Mouse (Mus musculus) granulocyte monocyte progenitor cell, adult 5-6 weeks (primary cell): ENCODE measurements at regions not wholly inside any gene's neighbourhood (a gene's known extent, or its start where the extent isn't known, plus 50 kb on each side); places are given as distances from the start of the nearest gene placed in this dataset.

Experiments
- ATAC-seq: replicated peaks from 2 replicates; pipeline ENCODE4 v1.8.0; 2016; ENCODE audit warnings: mild to moderate bottlenecking, moderate TSS enrichment, inconsistent platforms; ENCODE audit not compliant: poor library complexity, severe bottlenecking

DNA sequence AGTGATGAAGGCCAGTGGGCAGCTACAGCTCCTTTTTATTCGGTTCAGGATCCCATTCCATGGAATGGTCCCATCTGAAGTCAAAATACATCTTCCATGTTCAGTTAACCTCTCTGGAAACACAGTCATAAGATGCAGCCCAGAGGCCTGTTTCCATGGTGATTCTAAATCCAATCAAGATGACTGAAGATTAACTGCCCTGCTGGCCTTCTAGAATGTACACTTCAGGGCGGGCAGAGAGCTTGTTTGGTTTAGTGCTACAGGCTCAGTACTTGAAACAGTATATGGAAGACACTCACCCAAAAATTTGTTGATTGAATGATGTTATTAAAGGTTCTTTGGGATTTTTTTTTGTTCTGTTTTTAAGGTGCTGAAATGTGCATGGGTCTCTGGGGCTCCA lies 148.0 kb upstream of the Mkln1 start:
- no peak for ATAC-seq

DNA sequence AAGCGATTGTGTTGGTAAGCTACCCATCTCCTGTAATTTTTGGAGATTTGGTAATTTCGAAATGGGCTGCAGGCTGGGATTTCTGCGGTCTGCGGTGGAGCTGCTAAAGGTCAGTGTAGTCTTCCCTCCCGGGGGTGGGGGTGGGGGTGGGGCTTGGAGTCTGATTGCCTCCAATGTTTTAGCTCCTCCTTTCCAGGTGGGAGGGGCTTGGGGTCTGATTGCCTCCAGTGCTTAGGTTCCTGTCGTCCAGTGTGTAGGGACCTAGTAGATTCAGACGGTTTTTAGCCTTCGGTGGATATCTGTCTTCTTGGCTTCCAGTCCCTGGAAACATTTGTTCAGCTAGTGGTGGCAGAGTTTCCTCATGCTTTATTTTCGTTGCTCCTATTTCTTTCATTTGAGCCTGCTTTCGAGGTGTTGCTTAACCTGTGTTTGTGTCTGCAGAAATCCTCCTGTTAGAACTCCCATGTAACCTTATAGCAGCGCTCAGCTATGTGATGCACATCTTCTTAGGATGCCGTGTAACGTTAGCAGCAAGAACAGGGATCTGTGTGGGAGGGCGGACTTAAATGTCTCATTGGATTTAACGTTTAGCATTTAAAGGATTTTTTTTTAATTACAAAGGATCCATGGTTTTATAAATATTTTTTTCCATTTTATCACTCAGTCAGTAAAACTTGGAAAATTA lies 145.1 kb upstream of the Mkln1 start:
- ATAC-seq = peak; percentile 98

DNA sequence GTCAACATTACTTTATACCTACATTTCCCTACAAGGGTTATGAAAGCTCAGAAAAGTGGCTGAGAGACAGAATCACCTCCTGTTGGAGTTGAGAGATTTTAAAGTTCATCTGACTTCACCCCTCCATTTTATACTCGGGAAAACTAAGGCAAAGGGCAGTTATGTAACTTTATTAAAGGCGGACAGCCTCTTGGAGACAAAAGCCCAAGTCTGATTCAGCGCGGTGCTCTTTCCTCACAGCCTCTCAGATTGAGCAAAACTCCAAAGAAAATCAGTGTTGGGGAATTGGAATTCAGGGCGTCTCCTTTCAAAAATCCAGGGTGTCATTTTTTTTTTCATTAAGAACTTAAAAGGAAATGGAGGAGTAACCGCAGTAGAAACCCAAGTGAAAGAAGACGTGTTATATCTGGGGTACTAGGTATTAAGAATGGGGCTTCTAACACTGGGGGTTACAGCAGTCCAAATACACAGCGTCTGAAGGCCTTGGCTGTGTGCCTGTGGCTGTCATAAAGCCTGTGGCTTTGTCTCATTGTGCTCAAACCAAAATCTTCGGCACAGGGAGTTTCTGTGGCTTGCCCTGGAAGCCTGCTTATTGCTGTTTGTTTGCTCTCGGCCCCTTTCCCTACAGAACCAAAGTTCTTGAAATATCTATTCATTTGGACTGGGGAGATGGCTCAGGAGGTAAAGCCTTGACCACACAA lies 137.7 kb upstream of the Mkln1 start:
- ATAC-seq = no peak

DNA sequence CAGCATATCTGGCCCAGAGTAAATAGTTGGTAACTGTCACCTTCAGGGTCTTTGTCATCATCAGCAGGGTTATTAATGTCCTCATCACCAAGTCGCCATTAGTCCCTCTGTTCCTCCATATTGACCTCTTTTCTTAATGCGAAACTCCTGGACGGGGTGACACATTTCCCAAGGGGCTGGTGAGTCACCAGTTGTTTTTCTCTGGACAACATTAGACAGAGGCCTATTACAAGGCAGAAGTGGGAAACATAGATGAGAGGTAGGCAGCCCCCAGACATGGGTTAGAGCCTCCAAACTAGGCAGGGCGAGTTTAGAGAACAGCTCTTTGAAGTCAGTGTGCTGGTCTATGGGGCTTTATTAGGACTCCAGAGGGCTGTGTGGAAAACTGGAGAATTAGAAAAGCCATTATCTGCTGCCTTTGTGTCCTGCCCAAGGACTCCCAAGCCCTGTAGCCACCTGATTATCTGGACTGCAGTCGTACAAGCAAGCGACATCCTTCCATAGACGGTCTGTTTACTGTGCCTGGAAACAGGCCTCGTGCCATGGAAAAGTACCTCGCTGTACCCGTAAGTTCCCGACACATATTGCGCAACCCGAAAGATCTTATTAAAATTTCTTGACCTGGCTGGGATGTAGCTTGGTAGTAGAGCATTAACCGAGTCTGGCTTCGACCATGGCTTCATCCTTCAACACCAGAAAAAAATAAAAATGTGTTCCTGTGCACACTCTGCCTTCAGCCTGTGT lies 136.6 kb upstream of the Mkln1 start:
- ATAC-seq = no peak

DNA sequence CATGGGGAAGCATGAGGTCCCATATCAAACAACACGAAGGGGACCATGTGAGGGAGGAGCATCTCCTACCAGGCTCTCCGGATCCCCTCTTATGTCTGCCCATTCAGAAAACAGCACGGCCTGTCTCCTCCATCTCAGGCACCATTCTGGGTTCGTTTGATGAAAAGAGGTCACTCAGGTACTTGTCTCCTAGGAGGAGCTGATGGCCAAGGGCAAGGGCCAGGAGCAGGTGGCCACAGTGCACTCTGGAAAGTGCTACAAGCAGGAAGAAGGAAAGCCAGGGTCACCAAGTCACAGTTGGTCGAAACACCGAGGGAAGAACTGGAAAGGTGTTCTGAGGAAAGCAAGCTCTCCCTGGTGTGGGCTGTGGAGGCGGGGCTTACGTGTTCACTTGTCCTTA lies 135.9 kb upstream of the Mkln1 start:
- no peak for ATAC-seq

DNA sequence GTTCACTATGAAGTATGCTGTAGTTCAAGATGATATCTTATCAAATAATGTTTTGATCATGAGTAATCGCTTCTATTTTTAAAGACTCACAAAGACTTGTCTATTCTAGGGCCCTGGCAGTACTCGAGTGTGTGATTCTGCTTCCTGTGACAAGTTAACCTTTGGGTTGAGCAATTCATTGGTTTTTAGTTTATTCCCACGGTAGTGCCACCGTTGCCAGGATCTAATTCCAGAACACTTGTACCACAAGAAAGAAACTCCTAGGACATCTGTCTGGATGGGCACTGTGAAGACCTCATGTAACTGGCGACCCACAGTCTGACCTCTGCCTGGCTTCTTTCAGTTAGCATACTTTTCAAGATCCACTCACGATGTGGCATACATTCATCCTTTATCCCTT lies 134.7 kb upstream of the Mkln1 start:
- no peak for ATAC-seq

DNA sequence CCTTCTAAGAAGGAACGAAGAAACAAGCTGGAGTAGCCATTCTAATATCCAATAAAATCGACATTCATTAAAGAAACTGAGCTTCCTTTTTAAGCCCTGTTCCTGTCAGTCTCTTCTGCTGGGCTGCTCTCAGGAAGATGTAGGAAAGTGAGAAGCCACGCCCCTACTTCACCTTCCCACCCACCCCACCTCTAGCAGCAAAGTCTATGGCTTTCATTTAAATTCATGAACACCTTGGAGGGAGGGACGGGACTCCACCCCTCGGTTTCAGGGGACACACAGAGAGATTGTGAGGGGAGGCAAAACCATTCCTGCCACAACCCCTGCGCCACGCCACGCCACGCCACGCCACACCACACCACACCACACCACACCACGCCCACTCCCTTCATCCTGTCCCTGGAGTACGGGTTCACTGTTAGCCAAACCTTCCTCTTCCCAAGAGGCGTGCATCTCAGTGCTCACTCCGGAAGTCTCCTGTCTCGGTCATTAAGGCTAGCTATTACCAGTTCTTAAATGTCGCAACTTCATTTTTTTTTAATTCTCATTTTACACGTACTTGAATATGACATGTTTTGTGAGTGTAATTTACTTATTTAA lies 132.0 kb upstream of the Mkln1 start:
- ATAC-seq = peak; percentile 42

DNA sequence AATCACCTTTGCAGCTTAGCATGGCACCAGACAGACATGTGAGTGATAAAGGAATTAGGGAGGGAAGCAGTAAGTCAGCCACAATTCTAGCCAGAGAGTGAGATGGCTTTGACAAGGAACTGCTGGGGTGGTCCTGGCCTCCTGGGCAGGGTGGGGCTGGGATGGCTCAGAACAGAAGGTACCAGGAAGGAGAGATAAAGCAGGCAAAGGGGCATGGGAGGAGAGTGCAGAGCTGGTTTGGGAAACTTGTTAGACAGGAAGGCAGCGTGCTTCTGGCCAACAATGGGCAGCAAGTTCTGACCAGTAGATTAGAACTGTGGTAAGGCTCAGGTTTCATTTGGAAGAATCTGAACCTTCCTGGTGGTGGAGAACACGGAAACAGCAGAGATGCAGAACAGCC lies 130.5 kb upstream of the Mkln1 start:
- ATAC-seq = no peak

DNA sequence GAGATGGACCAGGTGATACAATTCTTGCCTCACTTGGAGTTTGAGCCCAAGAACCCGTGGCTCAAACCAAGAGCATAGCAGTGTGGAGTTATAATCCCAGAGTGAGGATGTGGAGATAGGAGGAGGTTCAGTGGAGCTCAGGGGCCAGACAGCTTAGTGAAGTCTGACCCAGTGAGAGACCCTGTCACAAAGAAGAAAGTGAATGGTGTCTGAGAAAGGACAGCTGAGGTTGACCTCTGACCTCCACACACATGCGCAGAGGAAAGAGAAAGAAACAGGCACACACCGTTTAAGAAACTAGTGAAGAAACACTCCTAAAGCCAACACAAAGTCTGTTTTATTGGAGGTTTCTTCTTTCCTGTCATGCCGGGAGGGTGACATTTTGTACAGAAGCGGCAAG lies 124.7 kb upstream of the Mkln1 start:
- ATAC-seq = no peak

DNA sequence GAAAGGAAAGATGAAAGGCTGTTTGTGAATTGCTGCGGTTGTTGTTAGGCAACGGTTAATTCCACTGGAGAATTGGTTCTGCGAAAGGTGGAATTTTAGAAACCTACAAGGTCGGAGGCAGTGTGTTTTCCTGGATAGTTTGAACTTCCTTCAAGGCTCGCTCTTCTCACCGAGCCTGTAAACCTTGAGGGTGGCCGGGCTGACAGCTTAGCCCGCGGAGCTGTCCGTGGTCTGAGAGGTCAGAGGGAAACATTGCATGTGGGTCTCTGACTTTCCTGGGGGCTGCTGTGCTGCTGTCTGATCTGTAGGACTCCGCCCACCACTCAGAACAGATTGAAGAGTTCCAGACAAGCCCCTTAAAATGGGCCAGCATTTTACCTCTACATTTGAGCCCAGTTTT lies 124.3 kb upstream of the Mkln1 start:
- no peak for ATAC-seq

DNA sequence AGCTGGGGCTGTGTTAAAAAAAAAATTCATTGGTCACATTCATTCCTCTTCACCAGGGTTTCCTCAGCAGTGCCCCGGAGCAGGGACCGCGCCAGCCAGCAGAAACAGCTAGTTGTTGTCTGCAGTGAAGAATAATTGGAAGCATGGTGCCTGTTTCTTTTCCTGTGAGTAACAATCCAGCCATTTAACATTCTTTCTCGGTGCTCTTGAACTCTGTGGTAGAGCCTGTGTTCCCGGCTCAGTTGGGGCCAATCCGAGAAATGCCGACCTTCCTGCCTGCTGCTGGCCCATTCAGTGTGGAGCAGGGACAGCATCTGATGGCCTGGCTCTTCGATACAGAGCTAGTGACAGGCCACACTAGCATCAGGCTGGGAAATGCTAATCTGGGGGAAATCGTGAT lies 120.7 kb upstream of the Mkln1 start:
- no peak for ATAC-seq

DNA sequence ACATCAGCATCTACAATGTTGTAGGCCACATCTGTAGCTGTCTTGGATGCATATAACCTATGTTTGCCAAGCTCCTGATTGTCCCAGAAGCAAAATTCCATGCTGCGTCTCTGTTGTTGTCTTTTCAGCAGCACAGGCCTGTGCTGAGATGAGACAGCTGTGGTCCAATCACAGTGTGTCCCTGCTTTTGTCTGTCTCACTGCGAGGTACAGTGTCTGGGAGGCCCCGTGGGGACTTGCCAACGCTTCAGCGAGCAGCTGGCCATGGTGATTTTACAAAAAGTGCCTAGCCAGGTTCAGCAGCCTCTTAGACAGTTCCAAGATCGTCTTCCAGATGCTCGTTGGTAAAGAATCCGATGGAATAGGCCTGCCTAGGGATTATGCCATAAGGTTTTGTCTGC lies 114.6 kb upstream of the Mkln1 start:
- no peak for ATAC-seq

DNA sequence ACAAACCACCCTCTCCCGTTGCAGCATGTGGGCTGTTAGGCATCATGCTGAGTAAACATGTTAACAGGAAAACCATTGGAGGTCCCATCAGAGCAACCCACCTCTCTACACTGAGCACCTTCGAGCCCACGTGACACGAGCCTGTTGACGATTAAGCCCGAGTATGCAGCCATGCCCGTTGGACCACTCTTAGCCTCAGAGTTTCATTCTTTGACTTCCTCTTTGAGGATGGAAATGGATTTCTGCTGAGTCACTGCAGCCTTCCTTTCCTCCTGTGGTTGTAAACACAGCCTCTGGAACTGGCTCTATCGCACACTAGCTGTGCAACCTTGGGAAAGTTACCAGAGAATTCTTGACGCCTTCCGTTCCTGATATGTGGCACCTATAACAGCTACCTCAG lies 114.1 kb upstream of the Mkln1 start:
- ATAC-seq = peak; percentile 92

DNA sequence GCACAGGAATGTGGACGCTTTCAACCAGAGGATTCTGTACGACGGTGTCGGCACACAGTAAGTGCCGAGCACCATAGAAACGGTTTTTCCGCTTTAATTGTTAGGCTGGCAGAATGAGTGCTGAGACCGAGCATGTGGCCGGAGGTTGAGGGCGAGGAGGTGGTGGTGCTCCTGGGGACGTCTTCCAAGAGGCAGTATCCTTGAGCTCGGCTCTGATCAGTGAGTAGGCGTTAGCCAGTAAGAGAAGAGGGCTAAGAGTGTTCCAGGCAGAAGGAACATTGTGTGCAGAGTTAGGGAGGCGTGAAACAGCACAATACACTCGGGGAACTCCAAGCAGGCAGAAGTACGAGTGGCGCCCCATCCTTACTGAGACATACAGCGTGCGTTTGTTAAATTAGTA lies 113.5 kb upstream of the Mkln1 start:
- ATAC-seq = no peak

DNA sequence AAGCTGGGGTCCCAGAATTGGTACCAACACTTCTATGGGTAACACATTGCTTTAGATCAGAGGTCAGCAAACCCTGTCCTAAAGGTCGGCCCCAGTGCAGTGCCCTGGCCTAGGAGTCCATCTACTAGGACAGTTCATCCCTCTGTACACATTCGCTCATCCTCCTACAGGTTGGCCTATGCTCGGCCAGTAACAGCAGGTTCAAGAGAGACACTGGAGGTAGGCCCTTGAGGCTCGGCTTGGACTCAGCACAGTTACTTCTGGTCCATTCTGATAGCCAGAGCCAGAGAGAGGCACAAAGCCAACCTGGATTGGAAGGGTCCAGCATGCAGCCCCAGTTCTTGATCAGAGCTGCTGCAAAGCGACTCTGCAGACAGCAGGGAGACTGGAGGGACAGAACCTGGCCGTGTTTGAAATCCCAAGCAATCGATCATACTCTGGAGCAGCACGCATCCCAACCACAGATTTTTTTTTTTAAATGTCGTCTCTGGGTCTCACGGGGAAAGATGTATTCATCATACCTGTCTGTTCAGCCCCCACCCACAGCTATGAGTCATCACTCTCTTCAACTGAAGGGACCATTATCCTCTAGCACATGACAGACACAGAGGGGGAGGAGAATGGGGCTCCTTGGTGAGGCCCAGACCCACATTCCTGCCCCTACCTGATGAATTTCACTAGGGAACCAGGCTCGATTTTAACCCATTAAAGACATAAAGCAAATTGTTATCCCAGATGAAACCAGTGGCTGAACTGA lies 112.4 kb upstream of the Mkln1 start:
- ATAC-seq = no peak

DNA sequence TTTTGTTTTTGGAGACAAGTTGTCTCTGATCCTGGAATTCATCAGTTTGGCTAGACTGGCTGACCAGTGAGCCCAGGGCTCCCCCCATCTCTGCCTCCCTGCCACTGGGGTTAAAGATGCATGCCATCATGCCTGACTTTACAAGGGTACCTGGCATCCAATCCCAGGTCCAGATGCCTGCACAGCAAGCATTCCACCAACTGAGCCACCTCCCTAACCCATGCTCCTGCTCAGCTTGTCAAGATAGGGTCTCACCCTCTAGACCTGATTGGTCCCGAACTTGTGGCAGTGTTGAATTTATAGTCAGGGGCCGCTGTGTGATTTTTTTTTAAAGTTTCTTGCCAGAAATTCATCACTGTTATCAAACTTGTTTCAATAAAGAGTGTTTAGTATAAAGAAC lies 111.4 kb upstream of the Mkln1 start:
- no peak for ATAC-seq

DNA sequence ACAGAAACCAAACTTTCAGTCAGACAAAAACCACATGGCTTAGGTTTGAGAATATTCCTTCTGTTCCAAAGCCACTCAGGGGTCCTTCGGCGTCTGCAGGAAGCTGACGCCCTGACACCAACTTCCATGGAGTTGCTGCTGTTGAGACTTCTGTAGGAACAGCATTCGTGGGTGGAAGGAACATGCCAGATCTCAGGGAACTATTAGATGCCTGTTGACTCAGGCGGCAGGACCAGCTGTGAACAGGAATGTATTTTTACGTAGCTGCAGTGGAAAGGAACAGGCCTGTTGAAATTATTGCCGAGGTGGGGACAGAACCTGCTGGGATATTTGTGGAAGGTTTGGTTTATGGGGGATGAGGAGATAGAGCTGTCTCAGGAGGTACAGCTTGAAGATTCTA lies 110.8 kb upstream of the Mkln1 start:
- no peak for ATAC-seq

DNA sequence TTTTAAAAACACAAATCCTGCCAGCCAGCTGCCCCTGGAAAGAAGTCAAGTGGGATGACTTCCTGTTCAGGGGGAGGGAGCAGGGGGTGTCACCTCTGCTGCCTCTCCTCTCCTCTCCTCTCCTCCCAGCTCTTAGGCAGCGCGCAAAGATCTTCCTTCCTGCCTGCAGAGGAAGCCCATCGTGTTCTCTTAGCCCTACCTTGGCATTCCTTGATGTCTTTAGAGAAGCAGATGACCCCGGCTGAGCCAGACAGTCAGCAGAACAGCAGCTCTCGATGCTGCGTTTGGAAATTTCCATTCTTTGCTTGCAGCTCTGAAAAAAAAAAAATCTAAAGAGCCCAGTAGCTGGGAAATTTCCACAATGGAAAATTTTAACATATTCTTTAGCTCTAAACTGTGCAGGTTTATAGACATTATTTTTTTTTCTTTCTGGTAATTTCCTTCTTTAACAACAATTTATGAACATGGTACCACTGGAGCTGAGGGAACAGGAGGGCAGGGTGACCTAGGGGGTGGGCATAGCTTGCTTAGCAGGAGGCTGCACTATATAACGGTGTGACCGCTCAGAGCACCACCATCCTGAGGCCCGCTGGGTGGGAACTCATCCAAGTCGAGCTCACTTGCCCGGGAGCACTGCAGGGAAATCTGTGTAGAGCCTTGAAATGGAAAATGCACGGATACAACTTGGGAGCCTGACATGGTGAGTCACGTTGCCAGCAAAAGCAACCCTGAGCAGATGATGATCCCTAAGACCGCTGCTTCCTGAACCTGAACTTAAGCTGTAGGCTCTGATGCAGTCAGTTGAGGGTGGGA lies 109.9 kb upstream of the Mkln1 start:
- no peak for ATAC-seq

DNA sequence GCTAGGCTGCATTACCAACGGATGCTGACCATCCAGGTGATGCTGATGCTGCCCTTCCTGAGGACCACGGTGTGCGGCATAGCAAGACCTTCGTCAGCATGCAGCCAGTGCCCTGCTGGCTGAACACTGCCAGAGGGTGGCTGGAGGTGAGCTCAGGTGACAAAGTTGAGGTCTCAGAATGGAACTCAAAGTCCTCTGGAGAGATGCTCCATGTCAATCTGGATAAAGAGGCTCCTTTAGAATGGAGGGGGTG lies 109.4 kb upstream of the Mkln1 start:
- ATAC-seq = no peak

DNA sequence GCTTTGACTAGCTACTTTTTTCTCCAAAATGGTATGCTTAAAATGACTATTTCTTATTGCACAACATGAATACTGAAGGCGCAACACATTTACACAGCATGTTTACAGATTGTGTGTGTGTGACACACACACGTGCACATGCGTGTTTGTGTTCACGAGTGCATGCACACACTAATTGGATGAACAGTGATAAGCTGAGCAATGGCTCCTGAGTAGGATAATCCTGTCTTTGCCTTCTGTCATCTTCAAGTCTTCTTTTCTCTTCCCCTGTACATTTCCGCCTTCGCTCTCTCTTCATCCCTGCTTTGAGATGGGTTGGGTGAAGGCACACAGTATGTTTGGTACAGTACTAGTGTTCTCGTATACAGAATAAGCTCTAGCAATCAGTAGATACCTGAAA lies 106.5 kb upstream of the Mkln1 start:
- ATAC-seq = no peak
